Mouse (Mus musculus) neural tube, embryonic 15.5 days (tissue): ENCODE data around the gene Ppp2r3a. TPM values are rescaled to one million over a fixed set of nuclear protein-coding genes. Genes with fewer than 3 reads are reported as not detected.
A peak's percentile ranks its signal among the peaks of the same experiment; 100 is the strongest.

ENCODE experiments used
- ATAC-seq: fragments of 200-750 bp; cut with Nextera tagmentation; 2 replicates; pipeline ENCODE4 v1.8.0; 2017; ENCODE audit warnings: mild to moderate bottlenecking, moderate TSS enrichment, moderate library complexity; ENCODE audit not compliant: low FRiP score
- H3K27ac ChIP-seq: fragments of 300-500 bp; sonication (generic); replicated peaks from 2 replicates; pipeline ENCODE4 v1.5.1; 2015; ENCODE audit warnings: mild to moderate bottlenecking, inconsistent platforms
- H3K27me3 ChIP-seq: fragments of 300-500 bp; sonication (generic); replicated peaks from 2 replicates; pipeline ENCODE4 v1.6.1; 2015; ENCODE audit warnings: inconsistent platforms
- H3K36me3 ChIP-seq: fragments of 300-500 bp; sonication (generic); 2 replicates; pipeline ENCODE4 v1.6.1; 2015; ENCODE audit warnings: inconsistent platforms
- H3K4me1 ChIP-seq: fragments of 300-500 bp; sonication (generic); 2 replicates; pipeline ENCODE4 v1.6.1; 2015; ENCODE audit warnings: inconsistent platforms
- H3K4me2 ChIP-seq: fragments of 300-500 bp; sonication (generic); 2 replicates; pipeline ENCODE4 v1.6.1; 2015; ENCODE audit warnings: inconsistent platforms, mild to moderate bottlenecking, moderate library complexity
- H3K4me3 ChIP-seq: fragments of 300-500 bp; sonication (generic); replicated peaks from 2 replicates; pipeline ENCODE4 v1.5.1; 2015; ENCODE audit warnings: mild to moderate bottlenecking, inconsistent platforms
- H3K9ac ChIP-seq: fragments of 300-500 bp; sonication (generic); replicated peaks from 2 replicates; pipeline ENCODE4 v1.6.1; 2015; ENCODE audit warnings: mild to moderate bottlenecking, inconsistent platforms
- H3K9me3 ChIP-seq: fragments of 300-500 bp; sonication (generic); replicated peaks from 2 replicates; pipeline ENCODE4 v1.6.1; 2016; ENCODE audit warnings: inconsistent platforms
- WGBS: fragments of 180-500 bp; shearing (Covaris S2); methylation state at CpG from one replicate; pipeline ENCODE4 v1.1.7; 2015; ENCODE audit warnings: mixed read lengths; 5-methylcytosine and 5-hydroxymethylcytosine counted together
- polyA plus RNA-seq: library from polyadenylated mRNA; unstranded; fragments of >200 nt; fragmentation: Nextera tagmentation; extraction: Ambion mirVana; gene quantifications from 2 replicates; pipeline ENCODE4 v1.2.1, GENCODE M21; 2015

Ppp2r3a gene
- polyA plus RNA-seq, 1 experiment from 2014 or later, result 20.5 TPM

- Histone ChIP-seq H3K9ac (peak overlapping the region; percentile 85), H3K36me3 (no peaks in the 10 kb centered on the region), H3K9me3 (no peaks in the 10 kb centered on the region), H3K4me2 (peak overlapping the region; percentile 70), H3K4me1 (peaks cover 29% of the 10 kb centered on the region), H3K27ac (peak overlapping the region; percentile 98), H3K4me3 (peak overlapping the region; percentile 90), H3K27me3 (no peaks in the 10 kb centered on the region)
- no peak for ATAC-seq
- WGBS, result 2% methylated on average over 11 of the region's 11 CpGs
Measured at GRCm38 (mm10) chr9:101250486-101250885, 1.1 kb downstream of the Ppp2r3a start.

- H3K4me1 ChIP-seq, result peaks cover 29% of the 10 kb centered on the region
- WGBS, result 49% methylated on average over 4 of the region's 4 CpGs
- no peak overlapping the region for H3K27ac ChIP-seq
- 0 out of 2 replicates have a peak overlapping the region, but pooled peaks have one; percentile 17 for H3K9ac ChIP-seq
- no peak for ATAC-seq
- no peaks in the 10 kb centered on the region for H3K9me3 ChIP-seq
- H3K4me3 ChIP-seq, result peak overlapping the region; percentile 90
- H3K4me2 ChIP-seq, result peak overlapping the region; percentile 70
- no peaks in the 10 kb centered on the region for H3K27me3 ChIP-seq
- H3K36me3 ChIP-seq, result no peaks in the 10 kb centered on the region
Measured at GRCm38 (mm10) chr9:101249626-101250025, 2.0 kb downstream of the Ppp2r3a start.

- H3K4me1 ChIP-seq, result peaks cover 29% of the 10 kb centered on the region
- no peak overlapping the region for H3K9ac ChIP-seq
- no peaks in the 10 kb centered on the region for H3K9me3 ChIP-seq
- no peak overlapping the region for H3K4me2 ChIP-seq
- no peaks in the 10 kb centered on the region for H3K27me3 ChIP-seq
- 50% methylated on average over 7 of the region's 7 CpGs for WGBS
- no peak overlapping the region for H3K27ac ChIP-seq
- ATAC-seq, result no peak
- no peaks in the 10 kb centered on the region for H3K36me3 ChIP-seq
- no peak overlapping the region for H3K4me3 ChIP-seq
Measured at GRCm38 (mm10) chr9:101247541-101247940, 4.1 kb downstream of the Ppp2r3a start.

- Histone ChIP-seq H3K36me3 (no peaks in the 10 kb centered on the region), H3K9me3 (no peaks in the 10 kb centered on the region), H3K4me2 (no peak overlapping the region), H3K9ac (no peak overlapping the region), H3K4me3 (no peak overlapping the region), H3K4me1 (peaks cover 25% of the 10 kb centered on the region), H3K27ac (no peak overlapping the region), H3K27me3 (no peaks in the 10 kb centered on the region)
- WGBS, result 93% methylated on average over 5 of the region's 5 CpGs
- ATAC-seq, result no peak
Measured at GRCm38 (mm10) chr9:101245493-101245892, 6.1 kb downstream of the Ppp2r3a start.

- no peak overlapping the region for H3K9ac ChIP-seq
- H3K36me3 ChIP-seq, result no peaks in the 10 kb centered on the region
- no peak for ATAC-seq
- H3K27ac ChIP-seq, result no peak overlapping the region
- H3K4me2 ChIP-seq, result no peak overlapping the region
- no peaks in the 10 kb centered on the region for H3K27me3 ChIP-seq
- WGBS, result 66% methylated on average over 2 of the region's 2 CpGs
- H3K9me3 ChIP-seq, result no peaks in the 10 kb centered on the region
- H3K4me1 ChIP-seq, result peaks cover 10% of the 10 kb centered on the region
- H3K4me3 ChIP-seq, result no peak overlapping the region
Measured at GRCm38 (mm10) chr9:101243711-101244110, 7.9 kb downstream of the Ppp2r3a start.

GRCm38 (mm10) chr9:101240161-101240560 lies 11.4 kb downstream of the Ppp2r3a start:
- H3K9me3 ChIP-seq, result no peaks in the 10 kb centered on the region
- ATAC-seq, result no peak
- no peak overlapping the region for H3K27ac ChIP-seq
- 70% methylated on average over 3 of the region's 3 CpGs for WGBS
- no peaks in the 10 kb centered on the region for H3K27me3 ChIP-seq
- no peak overlapping the region for H3K4me3 ChIP-seq
- no peaks in the 10 kb centered on the region for H3K4me1 ChIP-seq
- H3K9ac ChIP-seq, result no peak overlapping the region
- H3K36me3 ChIP-seq, result no peaks in the 10 kb centered on the region
- H3K4me2 ChIP-seq, result no peak overlapping the region

GRCm38 (mm10) chr9:101235786-101236185 lies 15.8 kb downstream of the Ppp2r3a start:
- Histone ChIP-seq H3K27me3 (no peaks in the 10 kb centered on the region), H3K4me3 (no peak overlapping the region), H3K4me1 (no peaks in the 10 kb centered on the region), H3K36me3 (no peaks in the 10 kb centered on the region), H3K9me3 (no peaks in the 10 kb centered on the region), H3K4me2 (no peak overlapping the region), H3K27ac (no peak overlapping the region), H3K9ac (no peak overlapping the region)
- no peak for ATAC-seq
- WGBS, result 90% methylated on average over 2 of the region's 2 CpGs

- no peak for ATAC-seq
- H3K27ac ChIP-seq, result no peak overlapping the region
- H3K4me1 ChIP-seq, result no peaks in the 10 kb centered on the region
- 81% methylated on average over 6 of the region's 6 CpGs for WGBS
- no peaks in the 10 kb centered on the region for H3K27me3 ChIP-seq
- no peak overlapping the region for H3K4me3 ChIP-seq
- H3K36me3 ChIP-seq, result no peaks in the 10 kb centered on the region
- no peak overlapping the region for H3K4me2 ChIP-seq
- no peak overlapping the region for H3K9ac ChIP-seq
- no peaks in the 10 kb centered on the region for H3K9me3 ChIP-seq
Measured at GRCm38 (mm10) chr9:101232034-101232433, 19.6 kb downstream of the Ppp2r3a start.

GRCm38 (mm10) chr9:101230028-101230427 lies 21.6 kb downstream of the Ppp2r3a start:
- Histone ChIP-seq H3K4me1 (no peaks in the 10 kb centered on the region), H3K36me3 (no peaks in the 10 kb centered on the region), H3K27ac (no peak overlapping the region), H3K4me2 (no peak overlapping the region), H3K9ac (no peak overlapping the region), H3K4me3 (no peak overlapping the region), H3K27me3 (no peaks in the 10 kb centered on the region), H3K9me3 (no peaks in the 10 kb centered on the region)
- ATAC-seq, result no peak
- 93% methylated on average over 3 of the region's 3 CpGs for WGBS

GRCm38 (mm10) chr9:101228892-101229291 lies 22.7 kb downstream of the Ppp2r3a start:
- Histone ChIP-seq H3K4me3 (no peak overlapping the region), H3K36me3 (no peaks in the 10 kb centered on the region), H3K4me1 (no peaks in the 10 kb centered on the region), H3K27ac (no peak overlapping the region), H3K9ac (no peak overlapping the region), H3K4me2 (no peak overlapping the region), H3K9me3 (no peaks in the 10 kb centered on the region), H3K27me3 (no peaks in the 10 kb centered on the region)
- no peak for ATAC-seq

- no peak for ATAC-seq
- no peak overlapping the region for H3K9ac ChIP-seq
- peaks cover 3% of the 10 kb centered on the region; the same call in 1 of the 2 replicates for H3K4me1 ChIP-seq
- no peaks in the 10 kb centered on the region for H3K9me3 ChIP-seq
- H3K27me3 ChIP-seq, result no peaks in the 10 kb centered on the region
- H3K4me2 ChIP-seq, result no peak overlapping the region
- no peak overlapping the region for H3K27ac ChIP-seq
- 46% methylated on average over 1 of the region's 1 CpGs for WGBS
- no peak overlapping the region for H3K4me3 ChIP-seq
- H3K36me3 ChIP-seq, result no peaks in the 10 kb centered on the region
Measured at GRCm38 (mm10) chr9:101207984-101208383, 43.6 kb downstream of the Ppp2r3a start.

GRCm38 (mm10) chr9:101206516-101206915 lies 45.1 kb downstream of the Ppp2r3a start:
- ATAC-seq, result no peak
- no peaks in the 10 kb centered on the region for H3K9me3 ChIP-seq

GRCm38 (mm10) chr9:101205216-101205615 lies 46.4 kb downstream of the Ppp2r3a start:
- no peak for ATAC-seq
- WGBS, result 71% methylated on average over 1 of the region's 1 CpGs

More at GRCm38 (mm10) chr9:101206516-101206915, 45.1 kb downstream of the Ppp2r3a start:
- H3K36me3 ChIP-seq, result no peaks in the 10 kb centered on the region
- no peak overlapping the region for H3K4me3 ChIP-seq
- H3K27ac ChIP-seq, result no peak overlapping the region; the same call in 1 of the 2 replicates
- no peak overlapping the region for H3K9ac ChIP-seq
- WGBS, result 78% methylated on average over 4 of the region's 4 CpGs
- H3K27me3 ChIP-seq, result no peaks in the 10 kb centered on the region
- H3K4me2 ChIP-seq, result no peak overlapping the region
- peaks cover 3% of the 10 kb centered on the region; the same call in 1 of the 2 replicates for H3K4me1 ChIP-seq

More at GRCm38 (mm10) chr9:101205216-101205615, 46.4 kb downstream of the Ppp2r3a start:
- Histone ChIP-seq H3K4me3 (no peak overlapping the region), H3K9ac (no peak overlapping the region), H3K4me1 (peaks cover 12% of the 10 kb centered on the region), H3K27ac (no peak overlapping the region), H3K9me3 (no peaks in the 10 kb centered on the region), H3K27me3 (no peaks in the 10 kb centered on the region), H3K36me3 (no peaks in the 10 kb centered on the region), H3K4me2 (no peak overlapping the region)
